Mouse (Mus musculus) ES-Bruce4 (cell line): ENCODE data around the gene Rcc2.

ENCODE experiments used
- CTCF ChIP-seq: IDR thresholded peaks from one replicate; pipeline ENCODE4 v1.8.1; 2011; ENCODE audit warnings: low read depth, low read length
- POLR2A ChIP-seq: IDR thresholded peaks from one replicate; pipeline ENCODE4 v1.8.1; 2011; ENCODE audit warnings: low read length; ENCODE audit not compliant: insufficient read depth

DNA sequence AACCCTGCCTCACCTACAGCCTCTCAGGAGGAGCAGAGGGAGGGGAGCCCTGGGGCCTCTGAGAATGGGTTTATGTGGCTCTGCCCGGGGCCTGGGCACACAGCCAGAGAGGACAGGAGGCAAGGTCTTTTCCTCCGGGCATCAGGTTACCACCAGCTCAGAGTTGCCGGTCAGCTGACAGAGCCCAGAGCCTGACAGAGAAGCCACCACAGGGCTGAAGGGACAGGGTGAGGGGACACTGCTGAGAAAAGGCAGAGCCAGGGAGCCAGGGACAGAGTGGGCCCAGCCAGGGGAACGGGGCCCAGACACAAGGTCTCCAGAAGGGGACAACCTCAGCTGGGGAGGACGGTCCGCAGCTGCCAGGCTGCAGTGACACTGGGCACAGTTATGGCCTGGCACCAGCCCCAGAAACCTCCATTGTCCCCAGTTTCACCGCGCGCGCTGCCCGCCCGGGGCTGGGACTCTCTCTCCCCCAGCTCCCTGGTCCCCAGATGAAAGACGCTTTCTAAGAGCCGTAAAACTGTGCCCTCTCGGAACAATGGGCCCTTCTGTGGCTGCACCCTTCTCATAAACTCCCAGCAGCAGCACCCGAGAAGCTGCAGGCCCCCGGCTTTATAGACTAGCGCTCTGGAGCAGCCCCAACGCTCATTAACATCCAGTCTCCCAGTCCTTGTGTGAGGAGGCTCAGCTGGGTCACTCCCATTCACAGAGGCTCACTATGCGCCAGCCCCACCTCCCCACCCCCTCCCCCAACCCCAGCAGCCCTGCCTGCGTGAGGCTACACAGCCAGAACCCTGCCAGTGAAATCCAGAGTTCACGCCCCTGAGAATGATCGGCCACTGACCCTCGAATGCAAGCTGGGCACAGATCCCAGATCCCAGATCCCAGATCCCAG, 42.4 kb upstream of the Rcc2 start:
- TF ChIP-seq CTCF (no peak), POLR2A (no peak)
